Mouse (Mus musculus): ENCODE measurements around the gene Prr19. TPM values are rescaled to one million over a fixed set of nuclear protein-coding genes. Genes with fewer than 3 reads are reported as not detected.
A peak's percentile ranks its signal among the peaks of the same experiment; 100 is the strongest.

Prr19 gene
- polyA plus RNA-seq, 1 experiment from 2014 or later, result not detected

DNA sequence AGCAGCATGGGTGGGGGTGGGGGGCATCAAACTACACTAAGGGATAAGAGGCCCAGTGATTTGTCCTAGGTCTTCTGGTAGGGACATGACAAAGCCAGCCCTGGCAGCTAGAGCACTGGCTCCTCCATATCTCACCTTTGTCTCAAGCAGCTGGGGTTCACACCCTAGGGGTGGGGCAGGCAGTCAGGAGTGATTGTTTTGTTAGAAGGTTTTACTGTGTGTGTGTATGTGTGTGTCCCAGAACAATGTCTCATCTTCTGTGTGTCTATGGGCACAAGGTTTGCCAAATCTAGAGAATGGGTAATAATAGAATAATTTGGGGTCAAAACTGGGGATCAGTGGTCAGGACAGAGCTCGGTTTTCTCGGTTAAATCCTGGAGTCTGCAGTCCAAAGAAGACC, 4.3 kb downstream of the Prr19 start:
- no peaks in the 10 kb centered on the region for H3K36me3 ChIP-seq (replicated peaks; ENCODE audit: insufficient read depth, low read length)
- no peak overlapping the region for H3K9ac ChIP-seq (replicated peaks)
- peaks cover 36% of the 10 kb centered on the region for H3K27me3 ChIP-seq (ENCODE audit: insufficient read depth, low read length)

DNA sequence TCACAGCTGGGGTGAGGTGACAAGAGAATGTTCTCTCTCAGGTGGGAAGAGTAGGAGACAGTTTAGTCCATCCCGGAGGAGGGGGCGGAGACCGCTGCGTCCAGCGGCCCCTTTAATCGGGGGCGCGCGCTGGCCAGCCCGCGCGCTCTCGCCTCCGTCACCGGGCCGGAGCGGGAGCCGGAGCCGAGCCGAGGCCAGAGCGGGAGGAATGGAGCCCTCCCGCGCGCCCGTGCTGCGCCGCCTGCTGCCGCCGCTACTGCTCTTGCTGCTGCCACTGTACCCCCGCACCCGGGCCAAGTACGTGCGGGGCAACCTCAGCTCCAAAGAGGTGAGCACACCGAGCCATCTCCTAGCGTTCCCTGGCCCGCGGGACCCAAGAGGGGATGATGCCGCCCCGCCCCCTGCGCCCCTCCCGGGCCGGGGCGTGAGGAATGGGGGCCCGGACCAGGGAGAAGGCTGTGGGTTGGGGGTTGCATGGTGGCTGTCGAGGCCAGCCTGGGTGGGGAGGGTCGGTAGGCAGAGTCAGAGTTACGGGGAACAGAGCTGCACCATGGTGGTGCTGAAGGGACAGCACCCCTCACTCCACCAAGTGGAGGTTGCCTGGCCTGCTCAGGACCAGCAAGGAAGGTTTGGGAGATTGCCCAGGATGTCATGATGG, 4.9 kb downstream of the Prr19 start, which contains the start of gene Tmem145:
TSS of gene Tmem145 (plus strand) at position 151 of the 658 bp plus-strand sequence.
- ATAC-seq, result peak; percentile 57; the same call in 1 of the 2 replicates
- peak; percentile 68 for DNase-seq
- TF ChIP-seq EP300 (IDR thresholded peaks at IDR 0.05; ENCODE audit: low read depth), result no peak
- no peak for TF ChIP-seq CTCF (IDR thresholded peaks at IDR 0.05; ENCODE audit: low read depth)
- Histone ChIP-seq H3K4me1 (ENCODE audit: insufficient read depth) (peaks cover 6% of the 10 kb centered on the region), H3K4me2 (ENCODE audit: low read depth, low read length) (peak within 1 kb of the TSS; percentile 81), H3K36me3 (replicated peaks; ENCODE audit: insufficient read depth, low read length) (no peaks in the 10 kb centered on the region), H3K27me3 (ENCODE audit: insufficient read depth, low read length) (peaks cover 36% of the 10 kb centered on the region), H3K4me3 (ENCODE audit: low read depth, low read length) (peak within 1 kb of the TSS; percentile 49), H3K9ac (replicated peaks) (no peak within 1 kb of the TSS; the same call in 1 of the 2 replicates), H3K9me3 (ENCODE audit: low read length) (no peaks in the 10 kb centered on the region), H3K27ac (ENCODE audit: low read depth) (no peak within 1 kb of the TSS)
- WGBS (ENCODE audit: insufficient replicate concordance), result under 1% methylated on average over 37 of the region's 47 CpGs

More for the DNA sequence above, 4.3 kb downstream of the Prr19 start:
- TF ChIP-seq EP300 (IDR thresholded peaks at IDR 0.05; ENCODE audit: low read depth) (no peak), CTCF (IDR thresholded peaks at IDR 0.05; ENCODE audit: low read depth) (no peak)
- ATAC-seq, result no peak
- Histone ChIP-seq H3K4me1 (ENCODE audit: insufficient read depth) (peaks cover 6% of the 10 kb centered on the region), H3K4me3 (ENCODE audit: low read depth, low read length) (peak overlapping the region; percentile 49; the same call in 1 of the 2 replicates), H3K4me2 (ENCODE audit: low read depth, low read length) (peak overlapping the region; percentile 81), H3K27ac (ENCODE audit: low read depth) (no peak overlapping the region), H3K9me3 (ENCODE audit: low read length) (no peaks in the 10 kb centered on the region)
- DNase-seq, result no peak
- 0% methylated on average over 2 of the region's 2 CpGs for whole genome bisulfite sequencing (ENCODE audit: insufficient replicate concordance)

DNA sequence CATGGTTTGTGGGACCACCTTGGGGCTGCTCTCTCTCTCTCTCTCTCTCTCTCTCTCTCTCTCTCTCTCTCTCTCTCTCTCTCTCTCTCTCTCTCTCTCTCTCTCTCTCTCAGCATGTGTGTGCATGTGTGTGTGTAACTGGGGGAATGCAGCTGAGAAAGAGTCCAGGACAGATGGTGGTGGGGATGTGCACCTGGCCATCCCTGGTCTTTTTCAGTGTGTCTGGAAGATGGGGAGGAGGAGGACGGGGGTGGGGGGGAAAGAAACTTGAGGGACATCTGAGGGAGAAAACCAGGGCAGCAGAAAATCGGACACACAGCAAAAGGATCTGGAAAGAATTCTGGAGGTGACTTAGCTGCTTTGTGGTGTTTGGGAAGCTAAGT, 5.4 kb downstream of the Prr19 start:
- no peak overlapping the region for H3K27ac ChIP-seq (ENCODE audit: low read depth)
- ATAC-seq (no peak), DNase-seq (no peak)
- H3K36me3 ChIP-seq (replicated peaks; ENCODE audit: insufficient read depth, low read length), result no peaks in the 10 kb centered on the region
- no peak overlapping the region for H3K4me2 ChIP-seq (ENCODE audit: low read depth, low read length)
- H3K4me3 ChIP-seq (ENCODE audit: low read depth, low read length), result no peak overlapping the region
- H3K4me1 ChIP-seq (ENCODE audit: insufficient read depth), result peaks cover 6% of the 10 kb centered on the region
- H3K27me3 ChIP-seq (ENCODE audit: insufficient read depth, low read length), result peaks cover 36% of the 10 kb centered on the region
- no peak for TF ChIP-seq EP300 (IDR thresholded peaks at IDR 0.05; ENCODE audit: low read depth)
- no peak for TF ChIP-seq CTCF (IDR thresholded peaks at IDR 0.05; ENCODE audit: low read depth)
- H3K9ac ChIP-seq (replicated peaks), result no peak overlapping the region
- H3K9me3 ChIP-seq (ENCODE audit: low read length), result no peaks in the 10 kb centered on the region
- 25% methylated on average over 2 of the region's 2 CpGs for WGBS (ENCODE audit: insufficient replicate concordance)

DNA sequence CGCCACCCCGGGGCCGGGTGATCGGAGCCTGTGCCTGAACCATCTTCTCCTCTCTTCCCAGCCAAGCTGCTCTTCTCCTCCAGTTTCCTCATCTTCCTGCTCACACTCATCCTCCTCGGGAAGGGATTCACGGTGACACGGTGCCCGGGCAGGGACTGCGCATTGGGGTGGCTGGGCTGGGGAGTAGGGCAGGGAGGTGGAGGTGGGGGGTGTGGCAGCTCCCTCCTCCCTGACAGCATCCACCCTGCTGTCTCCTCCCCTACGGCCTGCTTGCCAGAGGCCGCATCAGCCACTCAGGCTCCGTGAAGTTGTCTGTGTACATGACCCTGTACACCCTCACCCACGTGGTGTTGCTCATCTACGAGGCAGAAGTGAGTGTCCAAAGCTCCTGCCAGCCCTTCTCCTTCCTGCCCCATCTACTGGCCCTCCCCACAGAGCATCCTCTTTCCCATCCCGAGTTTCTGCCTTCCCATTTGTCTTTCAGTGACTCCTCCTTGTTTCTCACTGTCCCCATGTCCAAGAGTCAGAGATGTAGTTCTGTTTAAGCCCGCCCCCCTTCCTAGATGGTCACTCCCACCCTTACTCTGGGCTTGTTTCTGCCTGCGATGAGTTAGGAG, 7.6 kb downstream of the Prr19 start:
- H3K27me3 ChIP-seq (ENCODE audit: insufficient read depth, low read length), result peaks cover 52% of the 10 kb centered on the region
- no peak overlapping the region for H3K27ac ChIP-seq (ENCODE audit: low read depth)
- H3K4me2 ChIP-seq (ENCODE audit: low read depth, low read length), result no peak overlapping the region
- H3K4me1 ChIP-seq (ENCODE audit: insufficient read depth), result peaks cover 6% of the 10 kb centered on the region
- no peak overlapping the region for H3K9ac ChIP-seq (replicated peaks)
- no peak overlapping the region for H3K4me3 ChIP-seq (ENCODE audit: low read depth, low read length)
- ATAC-seq, result no peak
- DNase-seq, result no peak
- no peaks in the 10 kb centered on the region for H3K36me3 ChIP-seq (replicated peaks; ENCODE audit: insufficient read depth, low read length)
- 50% methylated on average over 17 of the region's 17 CpGs for WGBS (ENCODE audit: insufficient replicate concordance)
- no peaks in the 10 kb centered on the region for H3K9me3 ChIP-seq (ENCODE audit: low read length)
- TF ChIP-seq CTCF (IDR thresholded peaks at IDR 0.05; ENCODE audit: low read depth) (no peak), EP300 (IDR thresholded peaks at IDR 0.05; ENCODE audit: low read depth) (no peak)

DNA sequence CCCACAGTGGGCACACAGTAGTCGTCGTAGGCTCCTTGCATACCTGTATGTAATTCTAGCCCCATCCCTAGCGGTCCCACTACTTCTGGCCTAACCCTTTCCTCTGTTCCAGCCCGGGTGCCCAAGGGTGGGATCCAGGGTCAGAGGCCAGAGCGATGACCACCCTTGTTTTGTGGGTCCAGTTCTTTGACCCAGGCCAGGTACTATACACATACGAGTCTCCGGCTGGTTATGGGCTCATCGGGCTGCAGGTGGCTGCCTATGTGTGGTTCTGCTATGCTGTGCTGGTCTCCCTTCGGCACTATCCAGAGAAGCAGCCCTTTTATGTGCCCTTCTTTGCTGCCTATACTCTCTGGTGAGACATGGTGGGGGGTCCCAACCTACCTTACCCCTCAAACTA, 8.2 kb downstream of the Prr19 start:
- Histone ChIP-seq H3K4me1 (ENCODE audit: insufficient read depth) (peaks cover 6% of the 10 kb centered on the region), H3K27me3 (ENCODE audit: insufficient read depth, low read length) (peaks cover 56% of the 10 kb centered on the region), H3K27ac (ENCODE audit: low read depth) (no peak overlapping the region), H3K9ac (replicated peaks) (no peak overlapping the region), H3K4me3 (ENCODE audit: low read depth, low read length) (no peak overlapping the region), H3K9me3 (ENCODE audit: low read length) (no peaks in the 10 kb centered on the region), H3K36me3 (replicated peaks; ENCODE audit: insufficient read depth, low read length) (no peaks in the 10 kb centered on the region), H3K4me2 (ENCODE audit: low read depth, low read length) (no peak overlapping the region)
- ATAC-seq (no peak), DNase-seq (no peak)
- TF ChIP-seq EP300 (IDR thresholded peaks at IDR 0.05; ENCODE audit: low read depth), result no peak
- TF ChIP-seq CTCF (IDR thresholded peaks at IDR 0.05; ENCODE audit: low read depth), result no peak
- WGBS (ENCODE audit: insufficient replicate concordance), result 77% methylated on average over 9 of the region's 9 CpGs

DNA sequence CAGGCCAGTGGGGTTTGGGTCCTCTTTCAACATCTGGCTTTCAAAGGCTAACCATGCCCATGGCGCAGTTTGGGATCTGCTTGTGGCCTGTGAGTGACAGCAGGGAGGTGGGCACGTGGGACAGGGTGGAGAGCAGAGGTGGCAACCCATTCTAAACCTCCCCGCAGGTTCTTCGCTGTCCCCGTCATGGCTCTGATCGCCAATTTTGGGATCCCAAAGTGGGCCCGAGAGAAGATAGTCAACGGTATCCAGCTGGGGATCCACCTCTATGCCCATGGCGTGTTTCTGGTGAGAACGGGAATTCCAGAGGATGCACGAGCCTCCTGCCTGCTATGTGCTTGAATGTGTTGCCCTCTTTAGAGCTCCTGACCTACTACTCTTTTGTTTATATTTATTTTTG, 10.0 kb downstream of the Prr19 start:
- ATAC-seq, result no peak
- Histone ChIP-seq H3K9me3 (ENCODE audit: low read length) (no peaks in the 10 kb centered on the region), H3K9ac (replicated peaks) (no peak overlapping the region), H3K27me3 (ENCODE audit: insufficient read depth, low read length) (peaks cover 63% of the 10 kb centered on the region), H3K36me3 (replicated peaks; ENCODE audit: insufficient read depth, low read length) (no peaks in the 10 kb centered on the region), H3K27ac (ENCODE audit: low read depth) (no peak overlapping the region), H3K4me2 (ENCODE audit: low read depth, low read length) (no peak overlapping the region), H3K4me1 (ENCODE audit: insufficient read depth) (peaks cover 12% of the 10 kb centered on the region), H3K4me3 (ENCODE audit: low read depth, low read length) (no peak overlapping the region)
- TF ChIP-seq EP300 (IDR thresholded peaks at IDR 0.05; ENCODE audit: low read depth) (no peak), CTCF (IDR thresholded peaks at IDR 0.05; ENCODE audit: low read depth) (no peak)
- no peak for DNase-seq
- 70% methylated on average over 11 of the region's 11 CpGs for WGBS (ENCODE audit: insufficient replicate concordance)

Data from liver, postnatal 0 days (tissue).